Mouse (Mus musculus): ENCODE data around the gene Abat. TPM values are rescaled to one million over a fixed set of nuclear protein-coding genes. Genes with fewer than 3 reads are reported as not detected.

Gene Abat
- polyA plus RNA-seq, 1 experiment from 2014 or later: 32.2 TPM

GRCm38 (mm10) chr16:8639466-8640191, 126.4 kb downstream of the Abat start:
- H3K9me3 ChIP-seq (replicated peaks; ENCODE audit: control insufficient read depth, low read length): no peaks in the 10 kb centered on the region
- H3K36me3 ChIP-seq (ENCODE audit: control insufficient read depth, insufficient read depth, low read length): peaks cover 19% of the 10 kb centered on the region
- no peak overlapping the region for H3K4me2 ChIP-seq
- H3K9ac ChIP-seq (ENCODE audit: low read depth, low read length): no peak overlapping the region
- no peak overlapping the region for H3K4me3 ChIP-seq (ENCODE audit: low read depth, low read length)
- 71% methylated on average over 11 of the region's 11 CpGs for WGBS (ENCODE audit: insufficient replicate concordance)
- H3K4me1 ChIP-seq (ENCODE audit: control insufficient read depth, insufficient read depth, low read length): peaks cover 18% of the 10 kb centered on the region
- H3K27me3 ChIP-seq (ENCODE audit: control insufficient read depth, insufficient read depth, low read length): no peaks in the 10 kb centered on the region
- ATAC-seq (replicated peaks; ENCODE audit: insufficient number of reproducible peaks, low FRiP score, low TSS enrichment): no peak
- no peak overlapping the region for H3K27ac ChIP-seq (ENCODE audit: low read depth, low read length)

GRCm38 (mm10) chr16:8643855-8644254, 130.6 kb downstream of the Abat start:
- Histone ChIP-seq H3K4me1 (ENCODE audit: control insufficient read depth, insufficient read depth, low read length) (peaks cover 6% of the 10 kb centered on the region), H3K36me3 (ENCODE audit: control insufficient read depth, insufficient read depth, low read length) (peaks cover 30% of the 10 kb centered on the region), H3K9ac (ENCODE audit: low read depth, low read length) (no peak overlapping the region), H3K9me3 (replicated peaks; ENCODE audit: control insufficient read depth, low read length) (no peaks in the 10 kb centered on the region), H3K4me3 (ENCODE audit: low read depth, low read length) (no peak overlapping the region), H3K27me3 (ENCODE audit: control insufficient read depth, insufficient read depth, low read length) (no peaks in the 10 kb centered on the region), H3K27ac (ENCODE audit: low read depth, low read length) (no peak overlapping the region), H3K4me2 (no peak overlapping the region)
- 70% methylated on average over 2 of the region's 2 CpGs for WGBS (ENCODE audit: insufficient replicate concordance)
- peak; percentile 65; the same call in 1 of the 2 replicates for ATAC-seq (replicated peaks; ENCODE audit: insufficient number of reproducible peaks, low FRiP score, low TSS enrichment)

- no peak overlapping the region for H3K9ac ChIP-seq (ENCODE audit: low read depth, low read length)
- no peak overlapping the region for H3K4me3 ChIP-seq (ENCODE audit: low read depth, low read length)
- H3K36me3 ChIP-seq (ENCODE audit: control insufficient read depth, insufficient read depth, low read length): peaks cover 39% of the 10 kb centered on the region
- H3K27ac ChIP-seq (ENCODE audit: low read depth, low read length): no peak overlapping the region
- ATAC-seq (replicated peaks; ENCODE audit: insufficient number of reproducible peaks, low FRiP score, low TSS enrichment): no peak
- no peak overlapping the region for H3K4me2 ChIP-seq
- H3K27me3 ChIP-seq (ENCODE audit: control insufficient read depth, insufficient read depth, low read length): no peaks in the 10 kb centered on the region
- no peaks in the 10 kb centered on the region for H3K9me3 ChIP-seq (replicated peaks; ENCODE audit: control insufficient read depth, low read length)
- WGBS (ENCODE audit: insufficient replicate concordance): 80% methylated on average over 6 of the region's 6 CpGs
- H3K4me1 ChIP-seq (ENCODE audit: control insufficient read depth, insufficient read depth, low read length): no peaks in the 10 kb centered on the region
Observed at GRCm38 (mm10) chr16:8645546-8645945, 132.3 kb downstream of the Abat start.

- no peaks in the 10 kb centered on the region for H3K4me1 ChIP-seq (ENCODE audit: control insufficient read depth, insufficient read depth, low read length)
- no peak overlapping the region for H3K4me2 ChIP-seq
- ATAC-seq (replicated peaks; ENCODE audit: insufficient number of reproducible peaks, low FRiP score, low TSS enrichment): no peak
- peaks cover 34% of the 10 kb centered on the region for H3K36me3 ChIP-seq (ENCODE audit: control insufficient read depth, insufficient read depth, low read length)
- H3K4me3 ChIP-seq (ENCODE audit: low read depth, low read length): no peak overlapping the region
- H3K27ac ChIP-seq (ENCODE audit: low read depth, low read length): no peak overlapping the region
- H3K9ac ChIP-seq (ENCODE audit: low read depth, low read length): no peak overlapping the region
- WGBS (ENCODE audit: insufficient replicate concordance): 94% methylated on average over 3 of the region's 3 CpGs
- H3K9me3 ChIP-seq (replicated peaks; ENCODE audit: control insufficient read depth, low read length): no peaks in the 10 kb centered on the region
- H3K27me3 ChIP-seq (ENCODE audit: control insufficient read depth, insufficient read depth, low read length): no peaks in the 10 kb centered on the region
Observed at GRCm38 (mm10) chr16:8650007-8650406, 136.8 kb downstream of the Abat start.

- Histone ChIP-seq H3K9me3 (replicated peaks; ENCODE audit: control insufficient read depth, low read length) (no peaks in the 10 kb centered on the region), H3K27ac (ENCODE audit: low read depth, low read length) (no peak overlapping the region), H3K4me2 (no peak overlapping the region), H3K4me3 (ENCODE audit: low read depth, low read length) (no peak overlapping the region), H3K9ac (ENCODE audit: low read depth, low read length) (no peak overlapping the region), H3K36me3 (ENCODE audit: control insufficient read depth, insufficient read depth, low read length) (peaks cover 34% of the 10 kb centered on the region), H3K4me1 (ENCODE audit: control insufficient read depth, insufficient read depth, low read length) (no peaks in the 10 kb centered on the region), H3K27me3 (ENCODE audit: control insufficient read depth, insufficient read depth, low read length) (no peaks in the 10 kb centered on the region)
- ATAC-seq (replicated peaks; ENCODE audit: insufficient number of reproducible peaks, low FRiP score, low TSS enrichment): no peak
- 86% methylated on average over 6 of the region's 6 CpGs for WGBS (ENCODE audit: insufficient replicate concordance)
Observed at GRCm38 (mm10) chr16:8655108-8655507, 141.9 kb downstream of the Abat start.

- no peak overlapping the region for H3K4me2 ChIP-seq
- ATAC-seq (replicated peaks; ENCODE audit: insufficient number of reproducible peaks, low FRiP score, low TSS enrichment): no peak
Observed at GRCm38 (mm10) chr16:8655599-8655998, 142.4 kb downstream of the Abat start.

GRCm38 (mm10) chr16:8656256-8656655, 143.0 kb downstream of the Abat start:
- H3K4me2 ChIP-seq: no peak overlapping the region
- 80% methylated on average over 2 of the region's 2 CpGs for WGBS (ENCODE audit: insufficient replicate concordance)
- no peaks in the 10 kb centered on the region for H3K27me3 ChIP-seq (ENCODE audit: control insufficient read depth, insufficient read depth, low read length)
- no peak overlapping the region for H3K9ac ChIP-seq (ENCODE audit: low read depth, low read length)
- no peaks in the 10 kb centered on the region for H3K9me3 ChIP-seq (replicated peaks; ENCODE audit: control insufficient read depth, low read length)
- no peak for ATAC-seq (replicated peaks; ENCODE audit: insufficient number of reproducible peaks, low FRiP score, low TSS enrichment)
- no peaks in the 10 kb centered on the region; the same call in 1 of the 2 replicates for H3K4me1 ChIP-seq (ENCODE audit: control insufficient read depth, insufficient read depth, low read length)
- H3K4me3 ChIP-seq (ENCODE audit: low read depth, low read length): no peak overlapping the region
- peaks cover 31% of the 10 kb centered on the region for H3K36me3 ChIP-seq (ENCODE audit: control insufficient read depth, insufficient read depth, low read length)
- no peak overlapping the region for H3K27ac ChIP-seq (ENCODE audit: low read depth, low read length)

More at GRCm38 (mm10) chr16:8655599-8655998, 142.4 kb downstream of the Abat start:
- no peak overlapping the region for H3K27ac ChIP-seq (ENCODE audit: low read depth, low read length)
- H3K4me3 ChIP-seq (ENCODE audit: low read depth, low read length): no peak overlapping the region
- no peaks in the 10 kb centered on the region for H3K9me3 ChIP-seq (replicated peaks; ENCODE audit: control insufficient read depth, low read length)
- no peaks in the 10 kb centered on the region for H3K27me3 ChIP-seq (ENCODE audit: control insufficient read depth, insufficient read depth, low read length)
- H3K4me1 ChIP-seq (ENCODE audit: control insufficient read depth, insufficient read depth, low read length): no peaks in the 10 kb centered on the region; the same call in 1 of the 2 replicates
- peaks cover 35% of the 10 kb centered on the region for H3K36me3 ChIP-seq (ENCODE audit: control insufficient read depth, insufficient read depth, low read length)
- WGBS (ENCODE audit: insufficient replicate concordance): 75% methylated on average over 9 of the region's 9 CpGs
- H3K9ac ChIP-seq (ENCODE audit: low read depth, low read length): no peak overlapping the region

- 76% methylated on average over 4 of the region's 4 CpGs for WGBS (ENCODE audit: insufficient replicate concordance)
- Histone ChIP-seq H3K36me3 (ENCODE audit: control insufficient read depth, insufficient read depth, low read length) (peaks cover 28% of the 10 kb centered on the region), H3K4me2 (no peak overlapping the region), H3K9ac (ENCODE audit: low read depth, low read length) (no peak overlapping the region), H3K27ac (ENCODE audit: low read depth, low read length) (no peak overlapping the region), H3K4me1 (ENCODE audit: control insufficient read depth, insufficient read depth, low read length) (no peaks in the 10 kb centered on the region; the same call in 1 of the 2 replicates), H3K4me3 (ENCODE audit: low read depth, low read length) (no peak overlapping the region), H3K9me3 (replicated peaks; ENCODE audit: control insufficient read depth, low read length) (no peaks in the 10 kb centered on the region), H3K27me3 (ENCODE audit: control insufficient read depth, insufficient read depth, low read length) (no peaks in the 10 kb centered on the region)
- no peak for ATAC-seq (replicated peaks; ENCODE audit: insufficient number of reproducible peaks, low FRiP score, low TSS enrichment)
Observed at GRCm38 (mm10) chr16:8658349-8658748, 145.1 kb downstream of the Abat start.

GRCm38 (mm10) chr16:8658764-8659163, 145.5 kb downstream of the Abat start:
- ATAC-seq (replicated peaks; ENCODE audit: insufficient number of reproducible peaks, low FRiP score, low TSS enrichment): no peak
- Histone ChIP-seq H3K4me1 (ENCODE audit: control insufficient read depth, insufficient read depth, low read length) (no peaks in the 10 kb centered on the region; the same call in 1 of the 2 replicates), H3K9ac (ENCODE audit: low read depth, low read length) (no peak overlapping the region), H3K27me3 (ENCODE audit: control insufficient read depth, insufficient read depth, low read length) (no peaks in the 10 kb centered on the region), H3K27ac (ENCODE audit: low read depth, low read length) (no peak overlapping the region), H3K36me3 (ENCODE audit: control insufficient read depth, insufficient read depth, low read length) (peaks cover 28% of the 10 kb centered on the region), H3K4me2 (no peak overlapping the region), H3K4me3 (ENCODE audit: low read depth, low read length) (no peak overlapping the region), H3K9me3 (replicated peaks; ENCODE audit: control insufficient read depth, low read length) (no peaks in the 10 kb centered on the region)
- 91% methylated on average over 4 of the region's 4 CpGs for WGBS (ENCODE audit: insufficient replicate concordance)
